Mouse (Mus musculus): Measurements from ENCODE around the gene Ppp1r36. TPM values are rescaled to one million over a fixed set of nuclear protein-coding genes. Genes with fewer than 3 reads are reported as not detected.

The Ppp1r36 gene
- total and polyA plus RNA-seq, 3 experiments = not detected

GRCm38 (mm10) chr12:76377726-76378125 lies 39.6 kb upstream of the Ppp1r36 start:
- no peak for DNase-seq (ENCODE audit: extremely low read depth)
- Histone ChIP-seq H3K27me3 (replicated peaks) (no peaks in the 10 kb centered on the region), H3K36me3 (replicated peaks in 1 of 2; ENCODE audit: control insufficient read depth in 1 of 2, insufficient read depth in 1 of 2, low read length in 1 of 2) (peaks cover 12 to 36% of the 10 kb centered on the region in 2 experiments), H3K4me1 (ENCODE audit: control insufficient read depth in 1 of 2, insufficient read depth in 2 of 2) (peaks cover 5 to 52% of the 10 kb centered on the region in 2 experiments; a peak in 3 of 4 replicates), H3K4me2 (ENCODE audit: insufficient read depth, low read depth, poor library complexity, severe bottlenecking) (peak overlapping the region; percentile 75), H3K79me2 (replicated peaks; ENCODE audit: control insufficient read depth, extremely low read depth, insufficient read depth, poor library complexity, severe bottlenecking) (peaks cover 82% of the 10 kb centered on the region), H3K27ac (ENCODE audit: insufficient read depth, low read depth) (peak overlapping the region; percentile 99), H3K9me3 (replicated peaks; ENCODE audit: low read length) (peaks cover 3% of the 10 kb centered on the region), H3K9ac (ENCODE audit: insufficient read depth, low read depth) (peak overlapping the region; percentile 85), H3K4me3 (replicated peaks in 1 of 3; ENCODE audit: low read depth in 2 of 3, low read length in 2 of 3, poor library complexity in 1 of 3) (peak overlapping the region in 1 of 3 experiments; percentile 47)
- dilution Hi-C loops (cut with MboI; ENCODE audit: extremely low pct_ligation_motif_present, extremely low pct_unique_long_range_greater_than_20kb, low sequenced_read_pairs) (no loop called here), in situ Hi-C loops (cut with MboI; ENCODE audit: low pct_ligation_motif_present, low pct_unique_long_range_greater_than_20kb, low sequenced_read_pairs) (no loop called here)
- no peak for TF ChIP-seq SMC3 (IDR thresholded peaks at IDR 0.05; ENCODE audit: low read depth, low read length)
- 0 out of 2 replicates have a peak, but pooled peaks have one; percentile 7 for TF ChIP-seq IRF4 (IDR thresholded peaks at IDR 0.05; ENCODE audit: low read depth, low read length)
- TF ChIP-seq USF2 (conservative IDR thresholded peaks at IDR 0.05; ENCODE audit: low read depth, low read length) = no peak
- TF ChIP-seq ZKSCAN1 (IDR thresholded peaks at IDR 0.05; ENCODE audit: borderline replicate concordance, low read depth, low read length) = no peak
- peak; percentile 83; the same call in 1 of the 2 replicates for TF ChIP-seq MAFK (IDR thresholded peaks at IDR 0.05; ENCODE audit: insufficient replicate concordance, low read length)
- 0 out of 2 replicates have a peak, but pooled peaks have one; percentile 2 for TF ChIP-seq MXI1 (IDR thresholded peaks at IDR 0.05; ENCODE audit: low read depth, low read length)
- peak; percentile 17; the same call in 1 of the 2 replicates for TF ChIP-seq NELFE (IDR thresholded peaks at IDR 0.05; ENCODE audit: low read depth, low read length)
- peak; percentile 47 for TF ChIP-seq TCF12 (IDR thresholded peaks at IDR 0.05; ENCODE audit: low read depth, low read length)
- TF ChIP-seq HCFC1 (IDR thresholded peaks at IDR 0.05; ENCODE audit: low read depth, low read length) = peak; percentile 27; the same call in 1 of the 2 replicates

GRCm38 (mm10) chr12:76378556-76378955 lies 38.8 kb upstream of the Ppp1r36 start:
- no peak overlapping the region; the same call in 1 of the 2 replicates for H3K9ac ChIP-seq (ENCODE audit: insufficient read depth, low read depth)
- no peak overlapping the region for H3K4me3 ChIP-seq (replicated peaks in 1 of 3; ENCODE audit: low read depth in 2 of 3, low read length in 2 of 3, poor library complexity in 1 of 3)
- no peak for DNase-seq (ENCODE audit: extremely low read depth)
- H3K9me3 ChIP-seq (replicated peaks; ENCODE audit: low read length) = peaks cover 3% of the 10 kb centered on the region
- no peak overlapping the region for H3K27ac ChIP-seq (ENCODE audit: insufficient read depth, low read depth)
- H3K36me3 ChIP-seq (replicated peaks in 1 of 2; ENCODE audit: control insufficient read depth in 1 of 2, insufficient read depth in 1 of 2, low read length in 1 of 2) = peaks cover 12 to 37% of the 10 kb centered on the region in 2 experiments
- peaks cover 5 to 49% of the 10 kb centered on the region in 2 experiments; a peak in 3 of 4 replicates for H3K4me1 ChIP-seq (ENCODE audit: control insufficient read depth in 1 of 2, insufficient read depth in 2 of 2)
- dilution Hi-C loops (cut with MboI; ENCODE audit: extremely low pct_ligation_motif_present, extremely low pct_unique_long_range_greater_than_20kb, low sequenced_read_pairs) (no loop called here), in situ Hi-C loops (cut with MboI; ENCODE audit: low pct_ligation_motif_present, low pct_unique_long_range_greater_than_20kb, low sequenced_read_pairs) (no loop called here)
- peaks cover 84% of the 10 kb centered on the region for H3K79me2 ChIP-seq (replicated peaks; ENCODE audit: control insufficient read depth, extremely low read depth, insufficient read depth, poor library complexity, severe bottlenecking)
- no peak for TF ChIP-seq POLR2AphosphoS2 (IDR thresholded peaks at IDR 0.05; ENCODE audit: low read depth, low read length)
- TF ChIP-seq RCOR1 (conservative IDR thresholded peaks at IDR 0.05; ENCODE audit: low read depth, low read length) = 0 out of 2 replicates have a peak, but pooled peaks have one; percentile 18
- no peak overlapping the region; the same call in 1 of the 2 replicates for H3K4me2 ChIP-seq (ENCODE audit: insufficient read depth, low read depth, poor library complexity, severe bottlenecking)
- H3K27me3 ChIP-seq (replicated peaks) = no peaks in the 10 kb centered on the region

- Histone ChIP-seq H3K9ac (ENCODE audit: insufficient read depth, low read depth) (no peak overlapping the region), H3K36me3 (replicated peaks in 1 of 2; ENCODE audit: control insufficient read depth in 1 of 2, insufficient read depth in 1 of 2, low read length in 1 of 2) (peaks cover 13 to 51% of the 10 kb centered on the region in 2 experiments), H3K27ac (ENCODE audit: insufficient read depth, low read depth) (no peak overlapping the region), H3K4me2 (ENCODE audit: insufficient read depth, low read depth, poor library complexity, severe bottlenecking) (no peak overlapping the region), H3K27me3 (replicated peaks) (no peaks in the 10 kb centered on the region), H3K9me3 (replicated peaks; ENCODE audit: low read length) (peaks cover 3% of the 10 kb centered on the region), H3K4me1 (ENCODE audit: control insufficient read depth in 1 of 2, insufficient read depth in 2 of 2) (peaks cover 5 to 35% of the 10 kb centered on the region in 2 experiments; a peak in 3 of 4 replicates), H3K4me3 (replicated peaks in 1 of 3; ENCODE audit: low read depth in 2 of 3, low read length in 2 of 3, poor library complexity in 1 of 3) (no peak overlapping the region), H3K79me2 (replicated peaks; ENCODE audit: control insufficient read depth, extremely low read depth, insufficient read depth, poor library complexity, severe bottlenecking) (peaks cover 80% of the 10 kb centered on the region)
- DNase-seq (ENCODE audit: extremely low read depth) = no peak
- TF ChIP-seq NRF1 (IDR thresholded peaks at IDR 0.05; ENCODE audit: low read depth, low read length) (no peak), SMC3 (IDR thresholded peaks at IDR 0.05; ENCODE audit: low read depth, low read length) (no peak), EP300 (IDR thresholded peaks at IDR 0.05; ENCODE audit: low read length) (no peak), ZKSCAN1 (IDR thresholded peaks at IDR 0.05; ENCODE audit: borderline replicate concordance, low read depth, low read length) (no peak), TCF12 (IDR thresholded peaks at IDR 0.05; ENCODE audit: low read depth, low read length) (no peak), BHLHE40 (IDR thresholded peaks at IDR 0.05; ENCODE audit: low read depth, low read length) (no peak), UBTF (IDR thresholded peaks at IDR 0.05; ENCODE audit: low read depth, low read length) (no peak), MYC (IDR thresholded peaks at IDR 0.05; ENCODE audit: low read depth, low read length) (no peak), CHD1 (IDR thresholded peaks at IDR 0.05; ENCODE audit: low read depth, low read length) (no peak), ZNF384 (IDR thresholded peaks at IDR 0.05; ENCODE audit: low read depth, low read length) (no peak), MXI1 (IDR thresholded peaks at IDR 0.05; ENCODE audit: low read depth, low read length) (no peak), JUN (IDR thresholded peaks at IDR 0.05; ENCODE audit: insufficient read depth, low read depth, low read length) (no peak), CTCF (conservative IDR thresholded peaks at IDR 0.05 in 1 of 2, IDR thresholded peaks at IDR 0.05 in 1 of 2; ENCODE audit: low read depth in 2 of 2, low read length in 2 of 2) (no peak), POLR2AphosphoS2 (IDR thresholded peaks at IDR 0.05; ENCODE audit: low read depth, low read length) (no peak), KAT2A (IDR thresholded peaks at IDR 0.05; ENCODE audit: insufficient replicate concordance, low read length) (no peak), IRF4 (IDR thresholded peaks at IDR 0.05; ENCODE audit: low read depth, low read length) (no peak)
- in situ Hi-C loops (cut with MboI; ENCODE audit: low pct_ligation_motif_present, low pct_unique_long_range_greater_than_20kb, low sequenced_read_pairs) = no loop called here
- dilution Hi-C loops (cut with MboI; ENCODE audit: extremely low pct_ligation_motif_present, extremely low pct_unique_long_range_greater_than_20kb, low sequenced_read_pairs) = no loop called here
Measured at GRCm38 (mm10) chr12:76380151-76380550, 37.2 kb upstream of the Ppp1r36 start.

All from CH12.LX (cell line).